Mouse (Mus musculus): ENCODE measurements around the gene Mrps27.

GRCm38 (mm10) chr13:99449547-99449946 is 105.0 kb downstream of the Mrps27 start:
- no peak for TF ChIP-seq CTCF (IDR thresholded peaks at IDR 0.05; ENCODE audit: low read depth)
- TF ChIP-seq EP300 (optimal IDR thresholded peaks at IDR 0.05) = no peak

Data from stomach, postnatal 0 days (tissue).